Mouse (Mus musculus): ENCODE data around the gene Trmt2a.

DNA sequence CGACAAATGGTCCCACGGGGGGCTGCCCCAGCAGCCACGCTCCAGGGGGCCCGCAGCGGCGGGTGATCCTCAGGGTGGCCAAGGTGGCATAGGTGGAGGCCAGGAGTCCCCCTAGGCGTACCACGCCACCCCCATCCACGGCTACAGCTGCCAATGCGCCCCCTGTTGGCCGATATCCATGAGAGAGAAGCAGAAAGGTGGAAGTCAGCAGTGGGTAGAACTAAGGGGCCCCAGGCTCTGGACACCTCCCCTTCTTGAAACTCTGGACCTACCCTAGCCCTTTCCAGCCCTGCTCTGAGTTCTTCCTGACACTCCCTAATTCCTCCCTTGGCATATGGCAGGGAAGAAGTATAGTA lies 27.0 kb upstream of the Trmt2a start:
- TF ChIP-seq POLR2A (IDR thresholded peaks at IDR 0.05; ENCODE audit: low read depth, low read length) (no peak), CTCF (IDR thresholded peaks at IDR 0.05; ENCODE audit: extremely low read depth, insufficient read depth, insufficient read length, insufficient replicate concordance) (no peak)
